Mouse (Mus musculus): ENCODE data around the gene Ehmt1. TPM values are rescaled to one million over a fixed set of nuclear protein-coding genes. Genes with fewer than 3 reads are reported as not detected.
A peak's percentile ranks its signal among the peaks of the same experiment; 100 is the strongest.

Gene Ehmt1
- polyA plus RNA-seq, 1 experiment from 2014 or later = 12.3 TPM

DNA sequence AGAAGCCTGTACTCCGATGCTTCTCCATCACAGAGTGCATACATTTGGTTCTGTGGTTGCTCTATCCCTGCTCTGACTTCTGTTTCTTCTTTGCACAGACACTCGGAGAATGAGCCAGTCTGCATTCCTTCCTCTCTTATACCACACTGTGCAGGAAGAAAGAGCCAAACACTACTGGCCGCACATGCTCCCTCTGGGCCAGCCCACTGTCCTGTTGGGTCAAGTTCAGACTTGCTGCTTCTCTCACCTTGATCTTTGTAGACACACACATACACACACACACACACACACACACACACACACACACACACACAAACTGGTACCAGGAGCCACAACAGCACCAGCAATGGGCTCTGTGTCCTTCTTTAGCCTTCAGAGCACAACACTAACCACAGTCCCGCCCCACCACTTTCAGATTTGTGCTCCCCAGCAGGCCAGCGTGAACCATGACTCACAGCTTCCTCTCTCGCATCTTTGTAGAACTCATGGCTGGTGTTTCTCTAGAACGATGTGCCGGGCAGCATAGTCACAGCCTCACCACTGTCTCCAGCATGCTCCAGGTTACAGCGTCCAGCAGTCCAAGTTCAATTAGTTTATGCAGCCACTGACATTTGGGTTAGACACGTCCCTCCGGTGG lies 143.3 kb downstream of the Ehmt1 start:
- no peaks in the 10 kb centered on the region for H3K4me1 ChIP-seq (ENCODE audit: insufficient read depth)
- no peak overlapping the region for H3K9ac ChIP-seq (replicated peaks)
- ATAC-seq = no peak
- no peak overlapping the region for H3K4me3 ChIP-seq (ENCODE audit: low read depth, low read length)
- 60% methylated on average over 11 of the region's 11 CpGs for WGBS (ENCODE audit: insufficient replicate concordance)
- no peaks in the 10 kb centered on the region for H3K36me3 ChIP-seq (replicated peaks; ENCODE audit: insufficient read depth, low read length)
- no peak overlapping the region for H3K4me2 ChIP-seq (ENCODE audit: low read depth, low read length)
- no peak for TF ChIP-seq CTCF (IDR thresholded peaks at IDR 0.05; ENCODE audit: low read depth)
- no peak for TF ChIP-seq EP300 (IDR thresholded peaks at IDR 0.05; ENCODE audit: low read depth)
- H3K27ac ChIP-seq (ENCODE audit: low read depth) = no peak overlapping the region
- DNase-seq = no peak
- H3K9me3 ChIP-seq (ENCODE audit: low read length) = peaks cover under 1% of the 10 kb centered on the region; the same call in 1 of the 2 replicates
- H3K27me3 ChIP-seq (ENCODE audit: insufficient read depth, low read length) = no peaks in the 10 kb centered on the region

DNA sequence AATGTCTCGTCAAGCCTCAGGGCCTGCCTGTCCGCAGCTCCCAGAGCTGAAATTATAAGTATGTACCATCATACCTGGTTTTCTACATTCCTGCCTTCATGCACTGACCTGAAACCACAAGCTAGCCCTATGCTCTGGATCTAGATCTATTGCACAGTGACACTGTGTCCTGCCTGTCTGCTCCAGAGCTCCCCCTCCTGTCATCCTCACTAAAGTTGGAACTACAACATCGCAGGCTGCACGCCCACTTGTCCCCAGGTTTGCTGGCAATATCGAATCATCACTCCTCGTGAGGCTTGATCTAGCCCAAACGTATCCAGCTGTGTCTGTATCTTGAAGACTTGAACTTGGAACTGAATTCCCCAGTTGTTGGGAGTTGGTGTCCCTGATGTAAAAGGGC lies 144.6 kb downstream of the Ehmt1 start:
- DNase-seq (no peak), ATAC-seq (no peak)
- no peaks in the 10 kb centered on the region for H3K9me3 ChIP-seq (ENCODE audit: low read length)
- no peaks in the 10 kb centered on the region for H3K4me1 ChIP-seq (ENCODE audit: insufficient read depth)
- H3K27ac ChIP-seq (ENCODE audit: low read depth) = no peak overlapping the region
- no peak overlapping the region for H3K4me3 ChIP-seq (ENCODE audit: low read depth, low read length)
- TF ChIP-seq CTCF (IDR thresholded peaks at IDR 0.05; ENCODE audit: low read depth) (peak; percentile 41), EP300 (IDR thresholded peaks at IDR 0.05; ENCODE audit: low read depth) (no peak)
- H3K27me3 ChIP-seq (ENCODE audit: insufficient read depth, low read length) = no peaks in the 10 kb centered on the region
- H3K36me3 ChIP-seq (replicated peaks; ENCODE audit: insufficient read depth, low read length) = no peaks in the 10 kb centered on the region
- no peak overlapping the region for H3K4me2 ChIP-seq (ENCODE audit: low read depth, low read length)
- 67% methylated on average over 7 of the region's 7 CpGs for WGBS (ENCODE audit: insufficient replicate concordance)
- no peak overlapping the region for H3K9ac ChIP-seq (replicated peaks)

DNA sequence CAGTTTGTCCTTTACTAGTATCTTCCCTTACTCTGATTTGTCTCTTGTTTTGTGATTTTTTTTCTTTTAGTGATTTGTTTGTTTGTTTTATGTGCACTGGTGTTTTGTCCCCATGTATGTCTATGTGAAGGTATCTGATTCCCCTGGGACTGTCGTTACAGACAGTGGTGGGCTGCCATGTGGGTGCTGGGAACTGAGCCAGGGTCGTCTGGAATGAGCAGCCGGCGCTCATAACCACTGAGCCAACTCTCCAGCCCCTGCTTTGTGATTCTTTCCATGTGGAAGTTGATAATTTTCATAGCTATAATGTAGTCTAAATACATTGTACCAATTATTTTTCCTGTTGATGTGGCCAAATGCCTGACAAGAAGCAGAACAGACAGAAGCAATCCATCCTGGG lies 148.6 kb downstream of the Ehmt1 start:
- TF ChIP-seq CTCF (IDR thresholded peaks at IDR 0.05; ENCODE audit: low read depth) (no peak), EP300 (IDR thresholded peaks at IDR 0.05; ENCODE audit: low read depth) (no peak)

DNA sequence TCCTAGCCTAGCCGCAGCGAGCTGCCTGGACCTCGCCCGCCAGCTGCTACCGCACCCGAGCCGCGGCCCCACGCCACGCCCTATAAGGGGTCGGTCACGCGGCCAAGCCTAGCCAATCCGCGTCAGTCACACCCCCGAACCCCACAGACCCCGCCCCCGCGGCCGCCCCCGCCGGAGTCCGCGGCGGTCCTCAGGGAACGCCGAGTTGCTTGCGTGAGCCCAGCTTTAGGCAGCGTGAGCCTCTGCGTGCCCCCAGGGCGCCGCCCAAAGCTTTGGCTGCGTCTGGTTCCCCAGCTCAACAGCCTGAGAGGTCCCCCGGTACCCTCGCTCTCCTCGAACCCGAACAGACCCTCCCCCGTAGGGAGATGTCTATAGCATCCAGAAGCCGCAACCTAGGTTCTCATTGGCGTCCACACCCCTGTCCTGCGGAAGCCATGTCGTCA lies 156.3 kb downstream of the Ehmt1 start, which contains the start of gene Cacna1b:
TSS of gene Cacna1b (minus strand) at position 38 of the 443 bp plus-strand sequence.
- H3K9ac ChIP-seq (replicated peaks) = no peak within 1 kb of the TSS
- no peak for TF ChIP-seq EP300 (IDR thresholded peaks at IDR 0.05; ENCODE audit: low read depth)
- H3K36me3 ChIP-seq (replicated peaks; ENCODE audit: insufficient read depth, low read length) = no peaks in the 10 kb centered on the region
- DNase-seq = peak; percentile 70
- peak within 1 kb of the TSS; percentile 46 for H3K4me3 ChIP-seq (ENCODE audit: low read depth, low read length)
- peak; percentile 69 for ATAC-seq
- H3K4me2 ChIP-seq (ENCODE audit: low read depth, low read length) = peak within 1 kb of the TSS; percentile 74
- H3K4me1 ChIP-seq (ENCODE audit: insufficient read depth) = peaks cover 14% of the 10 kb centered on the region
- no peak within 1 kb of the TSS for H3K27ac ChIP-seq (ENCODE audit: low read depth)
- peaks cover 41% of the 10 kb centered on the region for H3K27me3 ChIP-seq (ENCODE audit: insufficient read depth, low read length)
- WGBS (ENCODE audit: insufficient replicate concordance) = under 1% methylated on average over 40 of the region's 42 CpGs
- H3K9me3 ChIP-seq (ENCODE audit: low read length) = no peaks in the 10 kb centered on the region

More for the DNA sequence above, 148.6 kb downstream of the Ehmt1 start:
- Histone ChIP-seq H3K4me3 (ENCODE audit: low read depth, low read length) (no peak overlapping the region), H3K9ac (replicated peaks) (no peak overlapping the region), H3K27ac (ENCODE audit: low read depth) (no peak overlapping the region), H3K27me3 (ENCODE audit: insufficient read depth, low read length) (no peaks in the 10 kb centered on the region), H3K4me2 (ENCODE audit: low read depth, low read length) (no peak overlapping the region), H3K4me1 (ENCODE audit: insufficient read depth) (no peaks in the 10 kb centered on the region), H3K36me3 (replicated peaks; ENCODE audit: insufficient read depth, low read length) (no peaks in the 10 kb centered on the region), H3K9me3 (ENCODE audit: low read length) (no peaks in the 10 kb centered on the region)
- WGBS (ENCODE audit: insufficient replicate concordance) = 73% methylated on average over 4 of the region's 4 CpGs
- DNase-seq (no peak), ATAC-seq (no peak)

DNA sequence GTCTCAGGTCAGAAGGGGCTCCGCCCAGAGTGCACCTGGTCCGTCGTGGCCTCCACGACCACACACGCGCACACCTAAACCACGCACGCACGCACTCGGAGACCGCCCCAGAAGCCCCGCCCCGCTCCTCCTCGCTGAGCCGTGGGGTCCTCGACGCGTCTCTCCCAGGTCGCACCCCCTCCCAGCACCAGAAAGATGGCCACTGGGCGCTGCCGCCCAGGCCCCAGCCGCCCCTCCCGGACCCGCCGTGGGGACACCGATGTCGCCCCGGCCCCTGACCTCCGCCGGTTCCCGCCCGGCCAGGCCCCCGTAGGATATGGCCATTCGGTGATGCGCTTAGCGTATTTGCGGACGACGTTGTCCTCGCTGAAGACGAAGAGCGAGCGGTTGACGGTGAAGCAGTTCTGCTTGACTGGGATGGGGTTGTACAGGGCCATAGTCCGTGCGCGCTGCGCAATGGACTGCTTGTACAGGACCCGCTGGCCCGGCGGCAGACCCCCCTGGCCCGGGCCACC lies 156.9 kb downstream of the Ehmt1 start:
- Histone ChIP-seq H3K4me3 (ENCODE audit: low read depth, low read length) (peak overlapping the region; percentile 46), H3K4me1 (ENCODE audit: insufficient read depth) (peaks cover 14% of the 10 kb centered on the region), H3K27ac (ENCODE audit: low read depth) (no peak overlapping the region), H3K9ac (replicated peaks) (no peak overlapping the region), H3K9me3 (ENCODE audit: low read length) (no peaks in the 10 kb centered on the region), H3K36me3 (replicated peaks; ENCODE audit: insufficient read depth, low read length) (no peaks in the 10 kb centered on the region), H3K27me3 (ENCODE audit: insufficient read depth, low read length) (peaks cover 41% of the 10 kb centered on the region), H3K4me2 (ENCODE audit: low read depth, low read length) (peak overlapping the region; percentile 74)
- TF ChIP-seq CTCF (IDR thresholded peaks at IDR 0.05; ENCODE audit: low read depth) (no peak), EP300 (IDR thresholded peaks at IDR 0.05; ENCODE audit: low read depth) (no peak)
- WGBS (ENCODE audit: insufficient replicate concordance) = 2% methylated on average over 46 of the region's 52 CpGs
- ATAC-seq (peak; percentile 25; the same call in 1 of the 2 replicates), DNase-seq (no peak)

DNA sequence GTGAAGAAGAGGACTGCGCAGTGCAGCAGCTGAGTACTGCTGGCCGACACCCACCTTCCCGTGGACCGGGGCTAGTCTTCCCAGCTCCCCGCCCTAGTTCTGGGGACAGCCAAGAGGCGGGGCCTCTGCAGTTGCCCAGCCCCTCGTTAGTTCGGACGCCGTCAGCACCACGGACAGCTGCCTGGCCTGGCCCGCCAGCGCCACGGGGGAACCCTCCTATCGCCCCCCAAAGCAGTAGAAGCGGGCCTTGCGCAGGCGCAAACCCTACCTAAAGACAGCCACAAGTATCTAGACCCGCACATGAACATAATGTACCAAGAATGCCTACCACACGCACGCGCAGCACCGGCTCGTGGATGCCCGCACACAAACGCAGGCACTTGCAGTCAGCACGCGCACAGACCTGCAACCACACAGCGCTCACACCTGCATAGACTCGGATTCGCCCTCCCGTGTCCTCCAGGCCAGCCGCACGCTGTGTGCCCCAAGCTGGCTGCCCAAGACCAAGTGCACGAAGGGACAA lies 157.4 kb downstream of the Ehmt1 start:
- Histone ChIP-seq H3K36me3 (replicated peaks; ENCODE audit: insufficient read depth, low read length) (no peaks in the 10 kb centered on the region), H3K9ac (replicated peaks) (no peak overlapping the region), H3K27ac (ENCODE audit: low read depth) (no peak overlapping the region), H3K4me2 (ENCODE audit: low read depth, low read length) (peak overlapping the region; percentile 74), H3K4me1 (ENCODE audit: insufficient read depth) (peaks cover 14% of the 10 kb centered on the region), H3K4me3 (ENCODE audit: low read depth, low read length) (peak overlapping the region; percentile 46), H3K9me3 (ENCODE audit: low read length) (no peaks in the 10 kb centered on the region), H3K27me3 (ENCODE audit: insufficient read depth, low read length) (peaks cover 41% of the 10 kb centered on the region)
- no peak for TF ChIP-seq CTCF (IDR thresholded peaks at IDR 0.05; ENCODE audit: low read depth)
- TF ChIP-seq EP300 (IDR thresholded peaks at IDR 0.05; ENCODE audit: low read depth) = no peak
- under 1% methylated on average over 33 of the region's 35 CpGs for WGBS (ENCODE audit: insufficient replicate concordance)
- DNase-seq (peak; percentile 71), ATAC-seq (peak; percentile 60)

All from liver, postnatal 0 days (tissue).